Mouse (Mus musculus) liver, adult (tissue): ENCODE measurements around the gene Nras.

ENCODE experiments used
- GATA4 ChIP-seq: IDR thresholded peaks from 2 replicates; pipeline ENCODE4 v1.6.1; 2014; ENCODE audit warnings: mild to moderate bottlenecking, low read length; ENCODE audit not compliant: insufficient replicate concordance

The Nras gene

GRCm38 (mm10) chr3:103058207-103059157 is at the start of gene Nras:
Gene Nras, plus strand, starts transcription at chr3:103058285.
- no peak for TF ChIP-seq GATA4

- TF ChIP-seq GATA4, result no peak
These were observed 40.7 kb upstream of the Nras start for GRCm38 (mm10) chr3:103017350-103017749.

DNA sequence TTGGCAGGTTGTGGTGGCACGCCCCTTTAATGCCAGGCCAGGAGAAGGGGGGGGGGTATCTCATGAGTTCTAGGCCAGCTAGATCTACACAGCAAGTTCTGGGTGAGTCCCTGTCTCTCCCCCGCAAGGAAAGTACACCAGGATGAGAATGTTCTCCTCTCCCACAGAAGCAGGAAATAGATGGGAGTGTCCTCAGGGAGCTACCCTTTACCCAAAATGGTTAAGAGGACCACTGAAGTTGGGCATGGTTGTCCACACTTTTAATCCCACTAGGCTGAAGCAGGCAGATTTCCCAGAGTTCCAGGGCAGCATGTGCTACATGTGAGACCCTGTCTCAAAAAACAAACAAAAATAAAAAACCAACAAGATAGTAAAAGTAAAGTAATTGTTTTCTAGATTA is 38.6 kb upstream of the Nras start:
- no peak for TF ChIP-seq GATA4

GRCm38 (mm10) chr3:103020249-103020942 is 37.7 kb upstream of the Nras start, which contains the start of gene Csde1:
Gene Csde1, plus strand, starts transcription at chr3:103020426.
- peak; percentile 52; the same call in 1 of the 2 replicates for TF ChIP-seq GATA4

GRCm38 (mm10) chr3:103020943-103021638 is 37.0 kb upstream of the Nras start:
- no peak for TF ChIP-seq GATA4

DNA sequence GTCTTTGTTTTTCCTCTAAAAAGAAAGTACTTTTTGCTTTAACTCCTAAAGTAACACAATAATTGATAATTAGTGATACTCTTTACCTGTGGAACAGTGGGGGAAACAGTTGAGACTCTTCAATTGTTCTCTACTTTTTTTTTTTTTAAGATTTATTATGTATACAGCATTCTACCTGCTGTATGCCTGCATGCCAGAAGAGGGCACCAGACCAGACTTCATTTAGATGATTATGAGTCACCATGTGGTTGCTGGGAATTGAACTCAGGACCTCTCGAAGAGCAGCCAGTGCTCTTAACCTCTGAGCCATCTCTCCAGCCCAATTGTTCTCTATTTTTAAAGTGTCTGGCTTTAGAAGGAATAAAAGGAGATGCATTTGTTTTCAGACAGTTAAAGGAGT is 31.9 kb upstream of the Nras start:
- TF ChIP-seq GATA4, result no peak

DNA sequence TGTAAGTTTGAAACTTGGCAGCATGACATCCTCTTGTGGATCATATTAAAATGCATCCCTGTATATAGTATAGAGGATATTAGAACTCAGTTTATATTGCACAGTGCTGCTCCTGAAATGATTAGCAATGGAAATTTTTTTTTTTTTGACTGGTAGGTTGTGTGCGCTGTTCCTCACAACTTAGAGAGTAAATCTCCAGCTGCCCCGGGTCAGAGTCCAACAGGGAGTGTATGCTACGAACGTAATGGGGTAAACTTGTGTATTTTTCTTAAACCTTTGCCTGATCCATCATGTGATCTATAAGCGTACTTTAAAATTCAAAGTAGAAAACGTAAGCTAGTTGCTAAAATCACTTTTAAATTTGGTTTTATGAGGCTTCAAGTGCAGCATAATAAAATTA is 17.8 kb upstream of the Nras start:
- TF ChIP-seq GATA4, result no peak

GRCm38 (mm10) chr3:103040861-103041379 is 17.2 kb upstream of the Nras start:
- no peak for TF ChIP-seq GATA4

GRCm38 (mm10) chr3:103056016-103056595 is 2.0 kb upstream of the Nras start:
- TF ChIP-seq GATA4, result no peak

GRCm38 (mm10) chr3:103057752-103058151 is 333 bp upstream of the Nras start:
- TF ChIP-seq GATA4, result no peak

GRCm38 (mm10) chr3:103066927-103067326 is 8.8 kb downstream of the Nras start:
- TF ChIP-seq GATA4, result no peak

GRCm38 (mm10) chr3:103068971-103069370 is 10.9 kb downstream of the Nras start:
- TF ChIP-seq GATA4, result no peak

GRCm38 (mm10) chr3:103073771-103074170 is 15.7 kb downstream of the Nras start, which contains the start of gene Ampd1:
Gene Ampd1, plus strand, starts transcription at chr3:103074014.
- TF ChIP-seq GATA4, result no peak

DNA sequence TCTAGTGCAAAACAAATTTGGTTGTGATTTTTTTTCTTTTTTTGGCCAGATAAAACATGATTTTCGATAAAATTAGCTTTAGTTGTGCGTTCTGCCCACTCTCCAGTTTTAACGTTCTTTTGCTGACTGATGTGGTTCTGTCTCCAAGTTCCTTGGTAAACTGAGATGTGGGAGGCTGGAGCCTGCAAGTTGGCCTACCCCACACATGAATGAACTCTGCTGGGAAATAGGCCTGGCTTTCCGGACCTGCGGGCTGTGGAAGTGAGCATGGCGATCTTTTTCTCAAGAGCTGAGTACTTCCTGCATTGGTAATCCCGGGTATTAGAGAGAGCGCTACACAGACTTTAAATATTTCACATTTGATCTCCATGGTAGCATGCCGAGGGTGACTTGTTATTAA is 17.8 kb downstream of the Nras start:
- no peak for TF ChIP-seq GATA4

GRCm38 (mm10) chr3:103076476-103076875 is 18.4 kb downstream of the Nras start:
- no peak for TF ChIP-seq GATA4
